Mouse (Mus musculus) right cerebral cortex, postnatal 25 days (tissue): ENCODE data around the gene Gpank1.
A peak's percentile ranks its signal among the peaks of the same experiment; 100 is the strongest.

Source experiments
- DNase-seq: peaks from one replicate; pipeline ENCODE4 v3.0.0; 2022

The Gpank1 gene

DNA sequence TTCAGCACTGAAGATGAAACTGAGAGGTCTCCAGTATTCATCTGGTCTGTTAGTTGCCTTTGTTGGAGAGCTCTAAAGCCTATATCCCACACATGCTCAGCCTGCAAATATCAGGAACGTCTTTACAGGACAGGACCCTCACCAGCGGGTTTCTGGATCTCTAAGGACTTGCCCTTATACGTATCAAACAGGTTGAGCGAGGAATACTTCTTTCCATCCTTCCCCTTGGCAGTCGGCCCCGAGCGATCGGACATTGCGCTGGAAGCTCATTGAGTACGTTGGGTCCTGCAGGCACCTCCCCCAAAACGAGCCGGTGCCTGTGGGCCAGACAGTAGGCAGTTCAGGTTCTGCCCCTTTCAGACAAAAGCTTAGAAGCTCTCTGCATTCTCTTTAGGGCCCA lies 41.5 kb downstream of the Gpank1 start:
- DNase-seq = no peak

DNA sequence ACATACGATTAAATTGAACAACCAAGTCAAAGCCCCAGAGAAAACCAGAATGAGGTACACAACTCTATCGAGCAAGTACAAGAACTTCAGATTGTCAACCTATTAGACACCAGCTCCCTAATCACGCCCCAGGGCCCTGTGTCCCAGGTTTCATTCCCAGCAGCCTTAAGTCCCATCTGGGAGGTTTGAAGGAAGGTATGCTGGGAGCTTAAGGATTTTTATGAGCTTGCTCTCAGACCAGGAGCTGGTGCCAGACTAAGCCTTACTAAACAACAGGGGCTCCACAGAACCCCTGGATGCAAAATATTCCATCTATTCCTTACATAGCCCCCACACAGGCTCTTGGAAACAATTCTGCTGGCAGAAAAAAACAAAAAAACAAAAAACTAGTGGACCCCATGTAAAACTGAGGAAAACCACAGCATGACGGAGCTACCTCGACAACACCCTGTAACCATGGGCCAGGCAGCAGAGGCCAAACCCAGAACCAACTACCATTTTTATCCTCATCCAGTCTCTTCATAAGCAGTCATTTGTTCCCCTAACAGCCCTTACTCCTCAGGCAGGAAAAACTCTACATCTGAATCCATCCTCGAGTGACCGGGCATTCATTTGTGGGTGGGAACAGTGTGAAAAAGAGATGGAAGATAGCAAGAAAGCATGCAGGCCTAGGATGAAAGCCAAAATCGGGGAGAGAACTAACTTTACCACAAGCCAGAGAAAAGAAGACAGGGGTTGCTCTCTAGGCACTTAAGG lies 42.2 kb downstream of the Gpank1 start:
- DNase-seq = no peak

- DNase-seq = no peak
These were observed 42.9 kb downstream of the Gpank1 start for GRCm38 (mm10) chr17:35164218-35164567.

GRCm38 (mm10) chr17:35164568-35165450 lies 43.6 kb downstream of the Gpank1 start, which contains the start of gene Prrc2a:
TSS of gene Prrc2a (minus strand) at chr17:35164897.
- DNase-seq = peak; percentile 98

DNA sequence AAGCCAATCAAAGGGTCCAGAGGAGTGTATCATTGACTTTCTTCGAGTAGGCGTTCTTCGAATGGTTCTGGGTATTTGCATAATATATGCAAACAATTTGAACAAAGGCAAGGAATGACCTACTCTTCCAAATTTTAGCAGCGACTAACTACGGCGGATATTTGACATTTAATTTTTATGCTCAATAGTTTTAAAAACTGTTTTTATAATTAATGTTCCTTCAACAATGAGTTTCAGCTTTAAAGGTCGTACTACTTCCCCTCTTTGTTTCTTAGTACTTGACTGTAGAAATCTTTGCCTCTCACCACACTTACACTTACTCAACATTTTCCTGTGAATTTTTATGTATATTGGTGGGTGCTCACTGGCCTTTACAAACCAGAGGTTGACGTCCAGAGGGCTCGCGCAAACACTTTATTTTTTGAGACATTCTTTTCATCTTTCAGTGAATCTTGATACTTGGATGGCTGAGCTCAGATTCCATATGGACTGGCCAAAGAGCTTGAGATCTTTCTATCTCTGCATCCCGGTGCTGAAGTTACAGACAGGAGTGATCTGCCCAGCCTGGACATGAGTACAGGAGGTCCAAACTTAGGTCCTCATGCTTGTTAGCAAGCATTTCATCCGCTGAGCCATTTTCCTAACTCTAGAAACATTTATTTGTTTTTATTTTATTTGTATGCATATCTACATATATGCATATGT lies 44.3 kb downstream of the Gpank1 start:
- no peak for DNase-seq

GRCm38 (mm10) chr17:35166352-35167035 lies 45.2 kb downstream of the Gpank1 start:
- no peak for DNase-seq

- no peak for DNase-seq
These were observed 46.5 kb downstream of the Gpank1 start for GRCm38 (mm10) chr17:35167794-35168193.

DNA sequence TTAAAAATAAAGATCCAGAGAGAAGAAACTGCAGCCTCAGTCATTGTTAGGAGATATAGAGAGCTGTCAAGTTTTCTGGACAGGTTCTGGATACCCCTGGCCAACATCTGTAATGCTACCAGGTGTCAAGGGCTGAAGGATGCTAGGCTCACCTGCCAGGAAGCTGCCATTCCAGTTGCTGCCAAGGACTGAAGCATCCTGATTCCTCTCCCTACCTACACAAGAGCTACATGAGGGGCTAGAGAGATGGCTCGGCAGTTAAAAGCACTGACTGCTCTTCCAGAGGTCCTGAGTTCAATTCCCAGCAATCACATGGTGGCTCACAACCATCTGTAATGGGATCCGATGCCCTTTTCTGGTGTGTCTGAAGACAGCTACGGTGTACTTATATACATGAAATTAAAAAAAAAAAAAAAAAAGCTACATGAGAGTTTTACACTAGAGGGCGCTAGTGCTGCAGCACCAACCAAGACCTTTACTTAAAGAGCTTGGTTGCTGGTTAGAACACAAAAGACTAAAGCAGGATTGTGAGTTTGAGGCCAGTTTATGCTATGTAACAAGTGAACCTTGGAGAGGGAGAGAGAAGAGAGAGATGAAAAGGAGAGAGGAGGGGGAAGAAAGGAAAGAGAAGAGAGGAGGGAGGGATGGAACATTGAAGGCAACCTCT lies 47.4 kb downstream of the Gpank1 start:
- DNase-seq = no peak

DNA sequence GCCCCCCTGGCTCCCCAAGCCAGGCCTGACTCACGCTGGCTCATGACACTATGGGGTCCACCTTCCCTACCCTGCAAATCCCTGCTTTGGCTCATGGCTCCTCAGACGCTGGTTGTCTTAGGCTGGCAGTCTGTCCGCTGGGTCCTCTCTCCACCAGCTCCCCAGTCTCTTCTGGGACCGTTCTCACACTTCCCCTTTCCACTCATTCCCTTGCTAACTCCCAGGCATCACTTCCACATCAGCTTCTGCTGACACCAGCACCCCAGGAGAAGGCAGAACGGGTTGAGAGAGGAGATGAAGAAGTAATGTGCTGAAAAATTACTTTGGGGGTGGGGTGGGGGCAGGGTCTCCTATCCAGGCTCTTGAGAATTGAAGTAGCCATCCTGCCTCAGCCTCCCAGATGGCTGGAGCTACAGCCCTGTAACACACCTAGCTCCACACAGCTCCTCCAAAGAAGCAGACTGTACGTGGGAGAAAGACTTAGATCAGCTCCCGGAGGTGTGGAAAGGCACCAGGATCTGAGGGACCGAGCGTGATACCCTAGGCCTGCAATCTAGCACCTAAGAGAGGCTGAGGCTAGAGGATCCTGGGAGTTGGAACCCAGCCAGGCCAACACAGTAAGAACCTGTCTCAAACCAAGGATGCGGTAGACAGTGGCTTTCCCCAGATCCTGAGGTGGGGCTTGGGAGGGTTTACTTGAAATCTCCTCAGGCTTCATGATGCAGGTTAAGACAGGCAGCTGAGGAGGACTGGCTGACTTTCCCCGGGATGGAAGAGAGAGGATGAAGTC lies 51.4 kb downstream of the Gpank1 start:
- no peak for DNase-seq

GRCm38 (mm10) chr17:35173329-35173728 lies 52.1 kb downstream of the Gpank1 start:
- DNase-seq = no peak
